Mouse (Mus musculus): ENCODE measurements around the gene Dock9. TPM values are rescaled to one million over a fixed set of nuclear protein-coding genes. Genes with fewer than 3 reads are reported as not detected.
A peak's percentile ranks its signal among the peaks of the same experiment; 100 is the strongest.

Dock9 gene
- total and polyA plus RNA-seq, 3 experiments, result 9.3 to 12.2 (median 10.3) TPM

DNA sequence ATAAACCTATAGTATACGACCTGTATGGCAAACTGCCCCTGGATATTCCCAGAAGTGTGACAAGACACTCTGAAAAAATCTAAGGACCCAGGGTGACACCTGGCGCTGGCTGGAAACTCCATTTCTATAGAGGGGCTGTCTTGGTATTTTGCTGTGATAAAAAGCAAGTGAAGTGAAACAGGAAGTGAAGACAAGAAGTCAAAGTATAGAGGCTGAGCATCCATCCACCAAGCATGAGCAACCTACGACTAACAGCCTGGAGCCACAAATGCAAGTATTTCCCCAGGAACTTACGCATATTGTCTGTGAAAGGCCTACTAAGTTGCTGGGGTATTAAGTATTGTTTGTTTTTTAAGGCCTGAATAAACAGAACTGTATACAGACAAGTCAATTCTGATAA, 197.1 kb downstream of the Dock9 start:
- Histone ChIP-seq H3K79me2 (replicated peaks; ENCODE audit: control insufficient read depth, extremely low read depth, insufficient read depth, poor library complexity, severe bottlenecking) (no peaks in the 10 kb centered on the region), H3K27ac (ENCODE audit: insufficient read depth, low read depth) (no peak overlapping the region), H3K4me2 (ENCODE audit: insufficient read depth, low read depth, poor library complexity, severe bottlenecking) (peak overlapping the region; percentile 35), H3K27me3 (replicated peaks) (no peaks in the 10 kb centered on the region), H3K36me3 (replicated peaks in 1 of 2; ENCODE audit: control insufficient read depth in 1 of 2, insufficient read depth in 1 of 2, low read length in 1 of 2) (peaks cover 7 to 39% of the 10 kb centered on the region in 2 experiments), H3K4me1 (ENCODE audit: control insufficient read depth in 1 of 2, insufficient read depth in 2 of 2) (peaks cover 5 to 75% of the 10 kb centered on the region in 2 experiments), H3K9me3 (replicated peaks; ENCODE audit: low read length) (peaks cover 2% of the 10 kb centered on the region), H3K4me3 (replicated peaks in 1 of 3; ENCODE audit: low read depth in 2 of 3, low read length in 2 of 3, poor library complexity in 1 of 3) (no peak overlapping the region), H3K9ac (ENCODE audit: insufficient read depth, low read depth) (no peak overlapping the region)
- 0 out of 2 replicates have a peak, but pooled peaks have one; percentile 29 for TF ChIP-seq ELF1 (IDR thresholded peaks at IDR 0.05; ENCODE audit: low read depth, low read length)
- TF ChIP-seq EP300 (IDR thresholded peaks at IDR 0.05; ENCODE audit: low read length), result peak; percentile 73; the same call in 1 of the 2 replicates
- TF ChIP-seq PAX5 (IDR thresholded peaks at IDR 0.05; ENCODE audit: low read length), result no peak
- no peak for TF ChIP-seq IRF4 (IDR thresholded peaks at IDR 0.05; ENCODE audit: low read depth, low read length)
- no peak for TF ChIP-seq USF1 (IDR thresholded peaks at IDR 0.05; ENCODE audit: low read depth, low read length)
- dilution Hi-C loops (cut with MboI; ENCODE audit: extremely low pct_ligation_motif_present, extremely low pct_unique_long_range_greater_than_20kb, low sequenced_read_pairs) (no loop called here), in situ Hi-C loops (cut with MboI; ENCODE audit: low pct_ligation_motif_present, low pct_unique_long_range_greater_than_20kb, low sequenced_read_pairs) (no loop called here)
- peak; percentile 57 for DNase-seq (ENCODE audit: extremely low read depth)

DNA sequence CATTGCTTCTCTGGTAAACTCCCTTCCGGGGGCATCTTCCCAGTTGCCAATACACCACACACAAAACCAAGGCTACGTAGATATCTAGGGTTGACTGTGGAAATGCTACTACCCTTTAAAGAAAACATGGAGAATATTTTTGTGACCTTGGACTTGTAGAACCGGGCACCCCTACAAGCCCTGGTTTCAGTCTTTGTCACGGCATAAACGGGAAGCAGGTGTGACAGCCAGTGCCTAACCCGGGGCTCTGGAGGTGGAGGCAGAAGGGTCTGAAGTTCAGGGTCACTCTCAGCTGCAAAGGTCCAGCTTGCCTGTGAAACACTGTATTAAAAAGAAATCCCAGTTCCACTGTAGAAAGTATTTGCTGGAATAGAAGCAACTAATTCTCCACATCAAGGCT, 200.6 kb downstream of the Dock9 start:
- dilution Hi-C loops (cut with MboI; ENCODE audit: extremely low pct_ligation_motif_present, extremely low pct_unique_long_range_greater_than_20kb, low sequenced_read_pairs), result no loop called here
- Histone ChIP-seq H3K79me2 (replicated peaks; ENCODE audit: control insufficient read depth, extremely low read depth, insufficient read depth, poor library complexity, severe bottlenecking) (no peaks in the 10 kb centered on the region), H3K27me3 (replicated peaks) (no peaks in the 10 kb centered on the region), H3K9ac (ENCODE audit: insufficient read depth, low read depth) (no peak overlapping the region), H3K4me1 (ENCODE audit: control insufficient read depth in 1 of 2, insufficient read depth in 2 of 2) (peaks cover 5 to 75% of the 10 kb centered on the region in 2 experiments), H3K27ac (ENCODE audit: insufficient read depth, low read depth) (no peak overlapping the region), H3K36me3 (replicated peaks in 1 of 2; ENCODE audit: control insufficient read depth in 1 of 2, insufficient read depth in 1 of 2, low read length in 1 of 2) (peaks cover 5 to 19% of the 10 kb centered on the region in 2 experiments), H3K9me3 (replicated peaks; ENCODE audit: low read length) (peaks cover 2% of the 10 kb centered on the region), H3K4me3 (replicated peaks in 1 of 3; ENCODE audit: low read depth in 2 of 3, low read length in 2 of 3, poor library complexity in 1 of 3) (no peak overlapping the region), H3K4me2 (ENCODE audit: insufficient read depth, low read depth, poor library complexity, severe bottlenecking) (no peak overlapping the region)
- in situ Hi-C loops (cut with MboI; ENCODE audit: low pct_ligation_motif_present, low pct_unique_long_range_greater_than_20kb, low sequenced_read_pairs), result no loop called here
- TF ChIP-seq KAT2A (IDR thresholded peaks at IDR 0.05; ENCODE audit: insufficient replicate concordance, low read length) (no peak), SMC3 (IDR thresholded peaks at IDR 0.05; ENCODE audit: low read depth, low read length) (no peak), MAX (IDR thresholded peaks at IDR 0.05; ENCODE audit: low read length) (no peak), ETS1 (conservative IDR thresholded peaks at IDR 0.05; ENCODE audit: low read depth, low read length) (no peak), PAX5 (IDR thresholded peaks at IDR 0.05; ENCODE audit: low read length) (no peak), IRF4 (IDR thresholded peaks at IDR 0.05; ENCODE audit: low read depth, low read length) (peak; percentile 70; the same call in 1 of the 2 replicates), USF2 (conservative IDR thresholded peaks at IDR 0.05; ENCODE audit: low read depth, low read length) (no peak), MEF2A (IDR thresholded peaks at IDR 0.05; ENCODE audit: borderline replicate concordance, low read depth, low read length) (no peak), UBTF (IDR thresholded peaks at IDR 0.05; ENCODE audit: low read depth, low read length) (no peak), CTCF (conservative IDR thresholded peaks at IDR 0.05 in 1 of 2, IDR thresholded peaks at IDR 0.05 in 1 of 2; ENCODE audit: low read depth in 2 of 2, low read length in 2 of 2) (no peak), TBP (conservative IDR thresholded peaks at IDR 0.05; ENCODE audit: low read depth, low read length) (0 out of 2 replicates have a peak, but pooled peaks have one; percentile 49), CHD1 (IDR thresholded peaks at IDR 0.05; ENCODE audit: low read depth, low read length) (no peak), E2F4 (IDR thresholded peaks at IDR 0.05; ENCODE audit: insufficient replicate concordance, low read depth, low read length) (no peak), POLR2A (IDR thresholded peaks at IDR 0.05; ENCODE audit: low read depth, low read length) (no peak), MXI1 (IDR thresholded peaks at IDR 0.05; ENCODE audit: low read depth, low read length) (no peak), GABPA (IDR thresholded peaks at IDR 0.05; ENCODE audit: insufficient replicate concordance, low read depth, low read length) (no peak), MYC (IDR thresholded peaks at IDR 0.05; ENCODE audit: low read depth, low read length) (no peak), ZNF384 (IDR thresholded peaks at IDR 0.05; ENCODE audit: low read depth, low read length) (peak; percentile 68), EP300 (IDR thresholded peaks at IDR 0.05; ENCODE audit: low read length) (peak; percentile 28; the same call in 1 of the 2 replicates)
- peak; percentile 38 for DNase-seq (ENCODE audit: extremely low read depth)

Measured in CH12.LX (cell line).